In the genomic region with DNA sequence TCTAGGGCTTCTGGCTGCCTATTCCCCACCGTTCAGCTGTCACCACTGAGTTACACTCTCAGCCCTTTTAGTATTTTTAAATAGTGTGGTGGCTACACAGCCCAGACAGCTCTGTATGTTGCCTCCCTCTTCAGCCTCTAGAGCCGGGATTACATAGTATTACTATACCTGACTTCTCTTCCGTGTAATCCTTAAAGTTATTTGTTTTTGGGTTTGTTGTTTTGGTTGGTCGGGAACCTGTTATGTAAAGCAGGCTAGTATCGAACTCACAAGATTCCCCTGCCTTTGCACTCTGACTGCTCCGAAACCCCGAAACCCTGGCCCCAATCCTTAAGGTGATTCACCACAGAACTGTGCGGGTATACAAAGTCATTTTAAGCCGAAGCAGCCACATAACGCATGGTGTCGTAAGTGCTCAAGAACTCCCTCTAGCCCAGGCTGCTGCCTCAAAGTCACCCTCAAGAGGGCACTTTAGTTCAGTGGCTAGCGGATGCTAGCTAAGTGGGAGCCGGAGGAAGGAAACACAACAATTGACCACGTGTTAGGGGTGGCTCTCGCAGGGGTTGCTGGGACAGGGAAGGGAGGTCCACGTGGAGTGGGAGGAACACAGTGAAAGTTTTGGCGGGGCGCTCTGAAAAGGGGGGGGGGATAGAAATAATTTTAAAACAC, we compare ENCODE assay signal across 8 mouse cellular contexts. TPM values are rescaled to one million over a fixed set of nuclear protein-coding genes. Genes with fewer than 3 reads are reported as not detected.
DNase-seq lines count a peak whose midpoint lies in the region; ATAC-seq and TF ChIP-seq lines count a peak whose summit lies in the region.

No protein-coding gene starts in this region.

- TF ChIP-seq CTCF in small intestine, adult 2 months (IDR thresholded peaks at IDR 0.05; ENCODE audit: extremely low read depth, insufficient read length, insufficient replicate concordance, low read depth, low read length) = peak; percentile 74; the same call in 1 of the 2 replicates

- H3K9me3 ChIP-seq in limb, embryonic 10.5 days (replicated peaks) = no peaks in the 10 kb centered on the region
- H3K9me3 ChIP-seq in midbrain, embryonic 11.5 days (ENCODE audit: control insufficient read depth, low read length) = no peaks in the 10 kb centered on the region

- no peaks in the 10 kb centered on the region for H3K36me3 ChIP-seq in limb, embryonic 10.5 days
- H3K36me3 ChIP-seq in midbrain, embryonic 11.5 days (ENCODE audit: control insufficient read depth, insufficient read depth, low read length) = no peaks in the 10 kb centered on the region; the same call in 1 of the 2 replicates
- no peaks in the 10 kb centered on the region for H3K36me3 ChIP-seq in small intestine, adult 2 months (ENCODE audit: control insufficient read depth, insufficient read depth, low read length)

- WGBS in limb, embryonic 10.5 days = 19% methylated on average over 18 of the region's 18 CpGs
- WGBS in midbrain, embryonic 11.5 days = 15% methylated on average over 18 of the region's 18 CpGs
- 3% methylated on average over 18 of the region's 18 CpGs for WGBS in small intestine, adult 2 months

- peak overlapping the region; percentile 57 for H3K4me3 ChIP-seq in limb, embryonic 10.5 days
- peak overlapping the region; percentile 41 for H3K4me3 ChIP-seq in midbrain, embryonic 11.5 days (ENCODE audit: low read depth, low read length)
- peak overlapping the region; percentile 60 for H3K4me3 ChIP-seq in small intestine, adult 2 months (ENCODE audit: low read depth, low read length)

- H3K4me2 ChIP-seq in midbrain, embryonic 11.5 days = peak overlapping the region; percentile 94

- peaks cover 65% of the 10 kb centered on the region for H3K4me1 ChIP-seq in limb, embryonic 10.5 days
- H3K4me1 ChIP-seq in midbrain, embryonic 11.5 days (ENCODE audit: control insufficient read depth, insufficient read depth, low read length) = peaks cover 21% of the 10 kb centered on the region
- peaks cover 22% of the 10 kb centered on the region for H3K4me1 ChIP-seq in small intestine, adult 2 months (ENCODE audit: control insufficient read depth, insufficient read depth, insufficient read length, low read length)

- DNase-seq in ovary, adult 18-20 months (ENCODE audit: low spot score) = peak; percentile 92
- no peak for DNase-seq in ovary, postnatal 10 days (ENCODE audit: low spot score)
- peak; percentile 97 for DNase-seq in embryo, embryonic 10 days (ENCODE audit: low spot score)
- peak; percentile 69 for DNase-seq in gastrocnemius, postnatal 10 days
- DNase-seq in limb, embryonic 10.5 days (ENCODE audit: low spot score) = peak; percentile 84
- DNase-seq in midbrain, embryonic 11.5 days (ENCODE audit: low spot score, missing footprints) = peak; percentile 96

- TF ChIP-seq POLR2A in small intestine, adult 2 months (IDR thresholded peaks at IDR 0.05; ENCODE audit: low read depth, low read length) = no peak; the same call in 1 of the 2 replicates

- peak overlapping the region; percentile 81 for H3K27ac ChIP-seq in limb, embryonic 10.5 days
- H3K27ac ChIP-seq in midbrain, embryonic 11.5 days (ENCODE audit: low read depth, low read length) = peak overlapping the region; percentile 22; the same call in 1 of the 2 replicates
- peak overlapping the region; percentile 67 for H3K27ac ChIP-seq in small intestine, adult 2 months (ENCODE audit: insufficient read depth, low read depth, low read length)

- peak; percentile 89 for ATAC-seq in inflammation-experienced regulatory T-cells, adult 6 months
- peak; percentile 87 for ATAC-seq in midbrain, embryonic 11.5 days (ENCODE audit: low FRiP score)

- peak overlapping the region; percentile 71 for H3K9ac ChIP-seq in midbrain, embryonic 11.5 days (ENCODE audit: low read length)

- no peaks in the 10 kb centered on the region for H3K27me3 ChIP-seq in limb, embryonic 10.5 days (ENCODE audit: low read depth, poor library complexity, severe bottlenecking)
- H3K27me3 ChIP-seq in midbrain, embryonic 11.5 days (ENCODE audit: control insufficient read depth, insufficient read depth, low read length) = no peaks in the 10 kb centered on the region
- H3K27me3 ChIP-seq in small intestine, adult 2 months (ENCODE audit: control insufficient read depth, insufficient read depth, low read length) = no peaks in the 10 kb centered on the region

RNA-seq across cellular contexts. Expression of a gene that starts 6.6 kb away (rescaled TPM):
- 10 to 100 TPM; 62.6 to 74.1 TPM for total RNA-seq in gastrocnemius, postnatal 10 days (2021)
- 10 to 100 TPM; 16.7 to 26.3 (median 20.4) TPM for polyA plus RNA-seq in inflammation-experienced regulatory T-cells, adult 6 months (2017; shearing (Covaris generic))
- polyA plus RNA-seq in limb, embryonic 10.5 days (2016; fragmentation: Nextera tagmentation; extraction: Ambion mirVana) = 22.8 and 25.0 TPM in 2 replicates
- polyA plus RNA-seq in midbrain, embryonic 11.5 days (2014; fragmentation: Nextera tagmentation; extraction: Ambion mirVana) = 24.0 and 25.1 TPM in 2 replicates
- 19.8 and 38.5 TPM in 2 replicates for polyA plus RNA-seq in small intestine, adult 2 months (2012; rRNA removed)

RNA-seq across cellular contexts. Expression of a gene that starts 13.6 kb away (rescaled TPM):
- 10 to 100 TPM; 42.4 to 58.7 TPM for total RNA-seq in gastrocnemius, postnatal 10 days (2021)
- 1 to 10 TPM; 6.5 to 8.4 (median 7.3) TPM for polyA plus RNA-seq in inflammation-experienced regulatory T-cells, adult 6 months (2017; shearing (Covaris generic))
- 1.2 and 1.5 TPM in 2 replicates for polyA plus RNA-seq in limb, embryonic 10.5 days (2016; fragmentation: Nextera tagmentation; extraction: Ambion mirVana)
- 0.93 and 1.2 TPM in 2 replicates for polyA plus RNA-seq in midbrain, embryonic 11.5 days (2014; fragmentation: Nextera tagmentation; extraction: Ambion mirVana)
- 59.8 and 206 TPM in 2 replicates for polyA plus RNA-seq in small intestine, adult 2 months (2012; rRNA removed)

RNA-seq across cellular contexts. Expression of a gene that starts 16.0 kb away (rescaled TPM):
- 10 to 100 TPM; 19.1 to 26.2 TPM for total RNA-seq in gastrocnemius, postnatal 10 days (2021)
- 10 to 100 TPM in 2 of 3 experiments, 1 to 10 TPM in 1; 8.7 to 14.8 (median 11.6) TPM for polyA plus RNA-seq in inflammation-experienced regulatory T-cells, adult 6 months (2017; shearing (Covaris generic))
- polyA plus RNA-seq in limb, embryonic 10.5 days (2016; fragmentation: Nextera tagmentation; extraction: Ambion mirVana) = 46.7 and 51.9 TPM in 2 replicates
- polyA plus RNA-seq in midbrain, embryonic 11.5 days (2014; fragmentation: Nextera tagmentation; extraction: Ambion mirVana) = 51.9 and 53.1 TPM in 2 replicates
- 11.7 and 22.0 TPM in 2 replicates for polyA plus RNA-seq in small intestine, adult 2 months (2012; rRNA removed)

RNA-seq across cellular contexts. Expression of a gene that starts 47.9 kb away (rescaled TPM):
- total RNA-seq in gastrocnemius, postnatal 10 days (2021) = 1 to 10 TPM; 1.9 to 2.6 TPM
- polyA plus RNA-seq in inflammation-experienced regulatory T-cells, adult 6 months (2017; shearing (Covaris generic)) = under 1 TPM in 2 of 3 experiments, not detected in 1; 0.32 to 0.63 TPM
- 1.4 and 1.9 TPM in 2 replicates for polyA plus RNA-seq in limb, embryonic 10.5 days (2016; fragmentation: Nextera tagmentation; extraction: Ambion mirVana)
- 1.6 and 1.8 TPM in 2 replicates for polyA plus RNA-seq in midbrain, embryonic 11.5 days (2014; fragmentation: Nextera tagmentation; extraction: Ambion mirVana)
- polyA plus RNA-seq in small intestine, adult 2 months (2012; rRNA removed) = 11.4 and 47.6 TPM in 2 replicates

RNA-seq across cellular contexts. Expression of a gene that starts 48.2 kb away (rescaled TPM):
- 100 to 1,000 TPM; 149 to 169 TPM for total RNA-seq in gastrocnemius, postnatal 10 days (2021)
- polyA plus RNA-seq in inflammation-experienced regulatory T-cells, adult 6 months (2017; shearing (Covaris generic)) = 1 to 10 TPM; 1.3 to 6.3 (median 5.2) TPM
- 6.3 and 11.6 TPM in 2 replicates for polyA plus RNA-seq in limb, embryonic 10.5 days (2016; fragmentation: Nextera tagmentation; extraction: Ambion mirVana)
- polyA plus RNA-seq in midbrain, embryonic 11.5 days (2014; fragmentation: Nextera tagmentation; extraction: Ambion mirVana) = 21.9 and 23.7 TPM in 2 replicates
- polyA plus RNA-seq in small intestine, adult 2 months (2012; rRNA removed) = 46.5 and 128 TPM in 2 replicates

Comparison
In these comparisons a context has a peak if more than half of its experiments do, and no peak if none do; other contexts are left out.
1. H3K27ac ChIP-seq: peak in every context shown above with its lines; median percentile 81 in limb, embryonic 10.5 days; 67 in small intestine, adult 2 months; 22 in midbrain, embryonic 11.5 days.